Mouse (Mus musculus): ENCODE results near the gene Fam131c. TPM values are rescaled to one million over a fixed set of nuclear protein-coding genes. Genes with fewer than 3 reads are reported as not detected.
A peak's percentile ranks its signal among the peaks of the same experiment; 100 is the strongest.

Fam131c gene
- polyA plus RNA-seq, 1 experiment from 2014 or later, result 3.0 TPM

- Histone ChIP-seq H3K27me3 (ENCODE audit: insufficient read depth, low read length) (no peaks in the 10 kb centered on the region; the same call in 1 of the 2 replicates), H3K4me1 (ENCODE audit: insufficient read depth, low read length) (peaks cover 29% of the 10 kb centered on the region), H3K36me3 (ENCODE audit: insufficient read depth, low read length) (no peaks in the 10 kb centered on the region), H3K9me3 (ENCODE audit: low read length) (no peaks in the 10 kb centered on the region), H3K9ac (replicated peaks; ENCODE audit: low read length) (peak within 1 kb of the TSS; percentile 48), H3K27ac (ENCODE audit: low read length) (peak within 1 kb of the TSS; percentile 33; the same call in 1 of the 2 replicates), H3K4me3 (ENCODE audit: low read length) (no peak within 1 kb of the TSS), H3K4me2 (replicated peaks; ENCODE audit: low read depth, low read length) (no peak within 1 kb of the TSS)
- 48% methylated on average over 9 of the region's 9 CpGs for WGBS
- no peak for ATAC-seq (ENCODE audit: low FRiP score, low TSS enrichment)
These were observed 52.3 kb downstream of the Fam131c start, which contains the start of gene Hspb7 for GRCm38 (mm10) chr4:141420192-141420829. TSS of gene Hspb7 (plus strand) at chr4:141420779.

DNA sequence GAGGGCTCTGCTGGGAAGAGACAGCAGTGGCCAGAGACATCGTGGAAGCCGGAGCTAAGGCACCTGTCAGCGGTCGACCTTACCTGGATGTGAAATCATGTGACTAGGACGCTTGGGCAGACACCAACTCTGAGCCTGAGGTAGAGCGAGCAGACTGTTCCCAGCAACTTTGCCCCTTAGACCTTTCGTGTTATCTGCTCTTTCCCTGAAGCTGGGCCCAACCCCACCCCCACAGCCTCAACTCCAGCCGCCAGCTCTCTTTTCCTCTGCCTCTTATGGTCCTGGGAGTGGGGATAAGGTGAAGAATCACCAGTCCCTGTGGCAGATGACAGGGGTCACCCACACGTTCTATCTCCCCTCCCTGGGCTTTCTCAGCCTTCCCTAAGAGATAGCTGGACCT is 52.9 kb downstream of the Fam131c start:
- 58% methylated on average over 9 of the region's 9 CpGs for WGBS
- no peak for ATAC-seq (ENCODE audit: low FRiP score, low TSS enrichment)
- no peaks in the 10 kb centered on the region; the same call in 1 of the 2 replicates for H3K27me3 ChIP-seq (ENCODE audit: insufficient read depth, low read length)
- H3K9ac ChIP-seq (replicated peaks; ENCODE audit: low read length), result peak overlapping the region; percentile 48; the same call in 1 of the 2 replicates
- H3K4me2 ChIP-seq (replicated peaks; ENCODE audit: low read depth, low read length), result no peak overlapping the region
- H3K36me3 ChIP-seq (ENCODE audit: insufficient read depth, low read length), result no peaks in the 10 kb centered on the region
- no peak overlapping the region for H3K27ac ChIP-seq (ENCODE audit: low read length)
- H3K4me1 ChIP-seq (ENCODE audit: insufficient read depth, low read length), result peaks cover 35% of the 10 kb centered on the region
- no peaks in the 10 kb centered on the region for H3K9me3 ChIP-seq (ENCODE audit: low read length)
- H3K4me3 ChIP-seq (ENCODE audit: low read length), result no peak overlapping the region

- no peak overlapping the region for H3K4me2 ChIP-seq (replicated peaks; ENCODE audit: low read depth, low read length)
- WGBS, result 44% methylated on average over 14 of the region's 14 CpGs
- no peaks in the 10 kb centered on the region; the same call in 1 of the 2 replicates for H3K27me3 ChIP-seq (ENCODE audit: insufficient read depth, low read length)
- no peak overlapping the region for H3K27ac ChIP-seq (ENCODE audit: low read length)
- no peak for ATAC-seq (ENCODE audit: low FRiP score, low TSS enrichment)
- H3K4me3 ChIP-seq (ENCODE audit: low read length), result no peak overlapping the region
- no peaks in the 10 kb centered on the region for H3K9me3 ChIP-seq (ENCODE audit: low read length)
- H3K36me3 ChIP-seq (ENCODE audit: insufficient read depth, low read length), result no peaks in the 10 kb centered on the region
- peaks cover 39% of the 10 kb centered on the region for H3K4me1 ChIP-seq (ENCODE audit: insufficient read depth, low read length)
- H3K9ac ChIP-seq (replicated peaks; ENCODE audit: low read length), result peak overlapping the region; percentile 48
These were observed 53.4 kb downstream of the Fam131c start for GRCm38 (mm10) chr4:141421423-141421822.

GRCm38 (mm10) chr4:141422841-141423240 is 54.8 kb downstream of the Fam131c start:
- 76% methylated on average over 5 of the region's 5 CpGs for WGBS
- Histone ChIP-seq H3K9ac (replicated peaks; ENCODE audit: low read length) (no peak overlapping the region), H3K27me3 (ENCODE audit: insufficient read depth, low read length) (no peaks in the 10 kb centered on the region; the same call in 1 of the 2 replicates), H3K4me3 (ENCODE audit: low read length) (no peak overlapping the region), H3K27ac (ENCODE audit: low read length) (no peak overlapping the region), H3K9me3 (ENCODE audit: low read length) (no peaks in the 10 kb centered on the region), H3K4me1 (ENCODE audit: insufficient read depth, low read length) (peaks cover 46% of the 10 kb centered on the region), H3K36me3 (ENCODE audit: insufficient read depth, low read length) (no peaks in the 10 kb centered on the region), H3K4me2 (replicated peaks; ENCODE audit: low read depth, low read length) (no peak overlapping the region)
- no peak for ATAC-seq (ENCODE audit: low FRiP score, low TSS enrichment)

GRCm38 (mm10) chr4:141423288-141423687 is 55.3 kb downstream of the Fam131c start:
- no peaks in the 10 kb centered on the region; the same call in 1 of the 2 replicates for H3K27me3 ChIP-seq (ENCODE audit: insufficient read depth, low read length)
- no peak overlapping the region for H3K4me2 ChIP-seq (replicated peaks; ENCODE audit: low read depth, low read length)
- H3K27ac ChIP-seq (ENCODE audit: low read length), result no peak overlapping the region
- WGBS, result 80% methylated on average over 5 of the region's 5 CpGs
- ATAC-seq (ENCODE audit: low FRiP score, low TSS enrichment), result no peak
- no peaks in the 10 kb centered on the region for H3K36me3 ChIP-seq (ENCODE audit: insufficient read depth, low read length)
- no peak overlapping the region for H3K9ac ChIP-seq (replicated peaks; ENCODE audit: low read length)
- H3K4me1 ChIP-seq (ENCODE audit: insufficient read depth, low read length), result peaks cover 46% of the 10 kb centered on the region
- no peaks in the 10 kb centered on the region for H3K9me3 ChIP-seq (ENCODE audit: low read length)
- H3K4me3 ChIP-seq (ENCODE audit: low read length), result no peak overlapping the region

DNA sequence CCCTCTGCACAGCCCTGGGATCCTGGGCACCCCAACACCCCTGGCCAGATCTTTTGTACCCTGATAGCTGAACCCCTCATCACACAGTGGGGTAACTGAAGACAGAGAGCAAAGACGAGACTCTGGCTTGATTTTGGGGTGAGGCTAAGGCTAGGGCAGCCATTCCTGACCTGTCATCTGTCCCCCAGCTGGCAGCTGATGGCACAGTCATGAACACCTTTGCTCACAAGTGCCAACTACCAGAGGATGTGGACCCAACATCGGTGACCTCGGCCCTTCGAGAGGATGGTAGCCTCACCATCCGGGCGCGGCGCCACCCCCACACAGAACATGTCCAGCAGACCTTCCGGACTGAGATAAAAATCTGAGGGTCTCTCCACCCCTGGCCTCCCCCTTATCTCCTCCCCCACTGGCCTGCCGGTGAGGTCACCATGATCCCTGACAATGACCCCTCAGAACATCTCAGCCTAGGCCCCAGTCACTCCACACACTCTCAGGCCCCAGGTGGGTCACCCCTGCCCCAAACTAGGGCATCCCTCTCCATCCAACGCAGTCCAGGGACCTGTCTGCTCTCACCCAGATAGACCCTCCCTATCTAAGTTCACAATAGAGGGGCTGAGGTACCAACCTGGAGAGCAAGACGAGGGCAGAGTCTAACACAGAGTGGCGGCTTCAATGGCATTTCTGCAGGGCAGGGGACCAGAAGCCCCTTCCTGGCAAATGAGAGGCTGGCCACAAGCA is 55.8 kb downstream of the Fam131c start:
- WGBS, result 82% methylated on average over 13 of the region's 13 CpGs

GRCm38 (mm10) chr4:141425484-141426479 is 57.8 kb downstream of the Fam131c start:
- Histone ChIP-seq H3K4me1 (ENCODE audit: insufficient read depth, low read length) (peaks cover 30% of the 10 kb centered on the region), H3K27ac (ENCODE audit: low read length) (peak overlapping the region; percentile 58), H3K4me2 (replicated peaks; ENCODE audit: low read depth, low read length) (peak overlapping the region; percentile 73), H3K27me3 (ENCODE audit: insufficient read depth, low read length) (no peaks in the 10 kb centered on the region; the same call in 1 of the 2 replicates), H3K4me3 (ENCODE audit: low read length) (peak overlapping the region; percentile 42), H3K9me3 (ENCODE audit: low read length) (no peaks in the 10 kb centered on the region), H3K9ac (replicated peaks; ENCODE audit: low read length) (peak overlapping the region; percentile 35), H3K36me3 (ENCODE audit: insufficient read depth, low read length) (no peaks in the 10 kb centered on the region)
- ATAC-seq (ENCODE audit: low FRiP score, low TSS enrichment), result peak; percentile 85
- 4% methylated on average over 36 of the region's 36 CpGs for WGBS

More for the DNA sequence above, 55.8 kb downstream of the Fam131c start:
- Histone ChIP-seq H3K9ac (replicated peaks; ENCODE audit: low read length) (no peak overlapping the region), H3K27me3 (ENCODE audit: insufficient read depth, low read length) (no peaks in the 10 kb centered on the region; the same call in 1 of the 2 replicates), H3K4me1 (ENCODE audit: insufficient read depth, low read length) (peaks cover 46% of the 10 kb centered on the region), H3K9me3 (ENCODE audit: low read length) (no peaks in the 10 kb centered on the region), H3K4me3 (ENCODE audit: low read length) (no peak overlapping the region), H3K27ac (ENCODE audit: low read length) (no peak overlapping the region), H3K36me3 (ENCODE audit: insufficient read depth, low read length) (no peaks in the 10 kb centered on the region), H3K4me2 (replicated peaks; ENCODE audit: low read depth, low read length) (no peak overlapping the region)
- no peak for ATAC-seq (ENCODE audit: low FRiP score, low TSS enrichment)

DNA sequence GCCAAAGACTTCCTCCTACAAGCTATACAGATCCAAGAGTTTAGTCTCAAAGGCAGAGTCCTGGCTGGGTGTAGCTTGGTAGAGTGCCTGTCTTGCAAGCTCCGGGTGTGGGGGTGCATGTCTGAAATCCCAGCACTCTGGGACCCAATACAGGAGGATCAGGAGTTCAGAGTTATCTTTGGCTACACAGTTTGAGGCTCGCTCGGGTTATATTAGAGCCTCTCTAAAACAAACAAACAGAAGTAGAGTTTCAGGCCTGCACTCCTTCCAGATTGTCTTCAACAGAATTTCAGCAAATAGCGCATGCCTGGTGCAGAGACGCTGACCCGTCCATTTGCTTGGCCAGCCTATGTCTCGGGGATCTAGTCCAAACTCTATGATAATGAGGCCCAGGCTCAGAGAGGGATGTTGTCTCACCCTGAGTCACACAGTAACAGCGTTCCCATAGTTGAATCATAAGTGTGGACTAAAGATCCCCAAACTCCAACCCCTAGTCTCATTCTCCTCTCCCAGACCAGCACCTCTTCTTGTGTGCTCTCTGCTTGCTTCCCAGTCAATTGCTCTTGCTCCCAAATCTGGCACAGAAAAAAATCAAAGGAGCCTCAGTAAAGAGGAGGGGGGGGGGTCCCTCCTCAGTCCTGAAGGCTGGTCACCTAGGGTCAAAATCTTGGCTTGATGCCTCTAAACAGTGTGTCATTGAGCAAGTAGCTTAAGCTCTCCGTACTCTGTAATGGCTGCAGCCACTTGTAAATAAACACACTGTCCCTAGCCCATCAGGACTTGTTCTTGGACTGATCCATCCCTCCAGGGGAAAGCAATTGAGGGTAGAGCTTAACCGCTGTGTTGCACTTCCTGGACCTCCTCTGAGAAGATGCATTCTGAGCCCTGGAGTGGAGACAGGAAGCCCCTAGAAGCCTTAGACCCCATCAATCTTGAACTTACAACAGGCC is 59.1 kb downstream of the Fam131c start:
- Histone ChIP-seq H3K4me2 (replicated peaks; ENCODE audit: low read depth, low read length) (no peak overlapping the region), H3K27me3 (ENCODE audit: insufficient read depth, low read length) (no peaks in the 10 kb centered on the region; the same call in 1 of the 2 replicates), H3K4me1 (ENCODE audit: insufficient read depth, low read length) (peaks cover 19% of the 10 kb centered on the region), H3K36me3 (ENCODE audit: insufficient read depth, low read length) (no peaks in the 10 kb centered on the region), H3K27ac (ENCODE audit: low read length) (peak overlapping the region; percentile 58; the same call in 1 of the 2 replicates), H3K4me3 (ENCODE audit: low read length) (no peak overlapping the region), H3K9ac (replicated peaks; ENCODE audit: low read length) (no peak overlapping the region), H3K9me3 (ENCODE audit: low read length) (no peaks in the 10 kb centered on the region)
- 70% methylated on average over 10 of the region's 10 CpGs for WGBS
- no peak for ATAC-seq (ENCODE audit: low FRiP score, low TSS enrichment)

Measured in kidney, embryonic 16.5 days (tissue).